Mouse (Mus musculus): Measurements from ENCODE around the gene Map4k2.

DNA sequence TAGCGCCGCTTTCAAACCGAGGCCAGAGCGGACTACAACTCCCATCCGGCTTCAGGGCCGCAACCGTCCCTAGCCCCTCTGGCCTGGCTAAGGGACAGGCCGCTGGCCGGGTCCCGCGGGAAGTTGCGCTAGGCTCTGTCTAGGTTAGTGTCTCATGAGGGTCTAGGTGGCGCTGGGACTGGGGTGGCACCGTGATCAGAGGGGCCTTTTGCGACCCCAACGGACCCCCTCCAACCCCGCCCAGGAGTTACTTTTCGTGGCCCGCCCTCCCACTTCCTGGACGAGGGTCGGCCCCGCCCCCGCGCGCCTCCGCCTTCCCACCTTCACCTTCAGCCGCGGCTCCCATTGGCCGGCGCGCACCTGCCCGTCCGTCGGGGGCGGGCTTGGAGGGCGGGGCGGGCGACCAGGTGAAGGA lies 34.8 kb upstream of the Map4k2 start, which contains the start of gene Cdc42bpg:
- TF ChIP-seq EP300 (optimal IDR thresholded peaks at IDR 0.05) (no peak), CTCF (IDR thresholded peaks at IDR 0.05; ENCODE audit: low read depth) (no peak)

All from stomach, postnatal 0 days (tissue).